Mouse (Mus musculus) erythroblast, embryonic 14.5 days (primary cell): Measurements from ENCODE around the gene Rnls.

ENCODE experiments used
- GATA1 ChIP-seq: IDR thresholded peaks from 2 replicates; pipeline ENCODE4 v1.6.1; 2012; ENCODE audit warnings: low read length, inconsistent platforms, mixed read lengths
- TAL1 ChIP-seq: IDR thresholded peaks from 3 replicates; pipeline ENCODE4 v1.6.1; 2012; ENCODE audit warnings: low read length, inconsistent platforms, mixed read lengths

GRCm38 (mm10) chr19:33164801-33165200, 227.3 kb downstream of the Rnls start:
- TF ChIP-seq GATA1 (no peak), TAL1 (no peak)
